Mouse (Mus musculus): ENCODE measurements around the gene Gm10638.

DNA sequence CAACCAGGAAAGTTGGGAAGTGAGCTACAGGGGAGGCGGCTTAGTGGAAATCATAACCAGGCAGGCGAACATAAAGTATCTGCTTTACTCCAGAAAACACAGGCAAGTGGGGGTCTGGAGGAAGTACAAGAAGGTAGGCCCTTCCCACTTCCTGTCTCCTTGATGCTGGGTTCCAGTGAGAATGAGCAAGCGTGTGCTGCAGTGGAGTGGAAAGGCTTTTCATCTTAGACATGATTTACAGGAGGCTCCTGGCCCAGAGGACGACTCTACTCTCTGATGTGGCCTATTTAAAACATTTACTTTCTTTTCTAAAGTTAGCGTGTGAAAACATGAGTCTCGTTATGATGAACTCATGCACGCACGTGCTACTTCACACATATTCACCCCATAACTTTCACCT lies 33.7 kb downstream of the Gm10638 start:
- TF ChIP-seq CTCF (IDR thresholded peaks at IDR 0.05; ENCODE audit: control insufficient read depth, insufficient read depth, low read length) (no peak), POLR2A (IDR thresholded peaks at IDR 0.05; ENCODE audit: borderline replicate concordance, control insufficient read depth, low read depth, low read length) (no peak)

All from bone marrow, adult 2 months (tissue).